Comparison of ENCODE assay signal across 8 mouse cellular contexts in the genomic region with DNA sequence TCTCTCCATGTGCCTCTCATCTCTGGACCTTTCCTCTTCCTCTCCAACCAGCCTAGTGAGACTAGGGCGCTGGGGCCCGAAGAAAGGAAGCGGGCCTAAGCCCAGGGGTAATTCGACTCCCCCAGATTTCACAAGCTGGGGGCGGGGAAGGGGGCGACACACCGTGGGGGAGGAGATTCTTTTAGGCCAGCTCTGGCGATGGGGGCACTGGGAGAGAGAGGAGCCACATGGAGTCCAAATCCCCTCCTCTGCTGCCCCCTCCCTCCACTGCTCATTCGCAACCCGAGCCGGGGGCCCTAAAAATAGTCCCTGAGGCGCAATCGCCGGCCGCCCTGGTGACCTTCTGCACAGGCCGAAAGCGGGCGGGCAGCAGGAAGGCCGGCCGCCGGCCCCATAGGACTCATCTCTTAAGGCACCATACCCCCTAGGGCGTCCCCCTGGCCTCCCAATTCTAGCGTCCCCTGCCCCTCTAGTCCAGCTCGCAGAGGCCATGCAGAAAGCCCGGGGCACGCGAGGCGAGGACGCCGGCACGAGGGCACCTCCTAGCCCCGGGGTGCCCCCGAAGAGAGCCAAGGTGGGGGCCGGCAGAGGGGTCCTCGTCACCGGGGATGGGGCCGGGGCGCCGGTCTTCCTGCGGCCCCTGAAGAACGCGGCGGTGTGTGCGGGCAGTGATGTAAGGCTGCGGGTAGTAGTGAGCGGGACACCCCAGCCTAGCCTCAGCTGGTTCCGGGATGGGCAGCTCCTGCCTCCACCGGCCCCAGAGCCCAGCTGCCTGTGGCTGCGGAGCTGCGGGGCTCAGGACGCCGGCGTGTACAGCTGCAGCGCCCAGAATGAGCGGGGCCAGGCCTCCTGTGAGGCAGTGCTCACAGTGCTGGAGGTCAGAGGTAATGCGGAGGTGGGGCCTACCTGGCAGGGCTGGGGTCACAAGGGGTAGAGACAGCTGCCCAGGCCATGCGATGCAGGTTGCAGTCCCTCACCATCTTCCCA. TPM values are rescaled to one million over a fixed set of nuclear protein-coding genes. Genes with fewer than 3 reads are reported as not detected.
A peak's percentile ranks its signal among the peaks of the same experiment; 100 is the strongest.
DNase-seq lines count a peak whose midpoint lies in the region; ATAC-seq lines count a peak whose summit lies in the region.

A gene (plus strand): TSS at position 348 of the 987 bp plus-strand sequence.

- H3K4me1 ChIP-seq in neural tube, embryonic 11.5 days (ENCODE audit: control insufficient read depth, insufficient read depth, low read length) = peaks cover 12% of the 10 kb centered on the region
- H3K4me1 ChIP-seq in forebrain, embryonic 10.5 days = peaks cover 27% of the 10 kb centered on the region
- peaks cover 39% of the 10 kb centered on the region for H3K4me1 ChIP-seq in heart, embryonic 16.5 days (ENCODE audit: control insufficient read depth, insufficient read depth, low read length)
- H3K4me1 ChIP-seq in stomach, embryonic 14.5 days (ENCODE audit: control insufficient read depth, insufficient read depth, low read length) = peaks cover 13% of the 10 kb centered on the region

- H3K27ac ChIP-seq in neural tube, embryonic 11.5 days (ENCODE audit: low read depth, low read length) = no peak within 1 kb of the TSS
- peak within 1 kb of the TSS; percentile 82 for H3K27ac ChIP-seq in forebrain, embryonic 10.5 days
- peak within 1 kb of the TSS; percentile 97 for H3K27ac ChIP-seq in heart, embryonic 16.5 days (ENCODE audit: low read length)
- no peak within 1 kb of the TSS for H3K27ac ChIP-seq in stomach, embryonic 14.5 days (ENCODE audit: low read length)

- peak within 1 kb of the TSS; percentile 51 for H3K4me2 ChIP-seq in neural tube, embryonic 11.5 days (ENCODE audit: low read depth)
- peak within 1 kb of the TSS; percentile 87 for H3K4me2 ChIP-seq in heart, embryonic 16.5 days (ENCODE audit: low read depth, low read length)
- peak within 1 kb of the TSS; percentile 46 for H3K4me2 ChIP-seq in stomach, embryonic 14.5 days (replicated peaks; ENCODE audit: low read depth, low read length)

- DNase-seq in neural tube, embryonic 11.5 days (ENCODE audit: low spot score) = peak; percentile 23
- no peak for DNase-seq in neural tube, embryonic 10.5 days (ENCODE audit: extremely low spot score, low spot score)
- DNase-seq in forebrain, embryonic 10.5 days (ENCODE audit: extremely low spot score, low spot score) = no peak
- no peak for DNase-seq in left cerebral cortex, postnatal 4 days
- no peak for DNase-seq in ovary, postnatal 36 days (ENCODE audit: low spot score)

- ATAC-seq in neural tube, embryonic 11.5 days (ENCODE audit: insufficient read depth, low FRiP score, low TSS enrichment) = no peak; the same call in 1 of the 2 replicates
- ATAC-seq in heart, embryonic 16.5 days (replicated peaks; ENCODE audit: extremely low read depth, insufficient read depth, low FRiP score) = peak; percentile 63
- peak; percentile 62; the same call in 1 of the 2 replicates for ATAC-seq in stomach, embryonic 14.5 days (ENCODE audit: insufficient number of reproducible peaks, insufficient read depth, low FRiP score, low read depth)
- no peak for ATAC-seq in cerebellum, adult (ENCODE audit: insufficient number of reproducible peaks, low FRiP score, low TSS enrichment)

- peaks cover 12% of the 10 kb centered on the region; the same call in 1 of the 2 replicates for H3K27me3 ChIP-seq in neural tube, embryonic 11.5 days (ENCODE audit: control insufficient read depth, insufficient read depth, low read length)
- peaks cover 73% of the 10 kb centered on the region for H3K27me3 ChIP-seq in forebrain, embryonic 10.5 days (ENCODE audit: poor library complexity, severe bottlenecking)
- peaks cover 15% of the 10 kb centered on the region for H3K27me3 ChIP-seq in heart, embryonic 16.5 days (ENCODE audit: control insufficient read depth, insufficient read depth, low read length)
- H3K27me3 ChIP-seq in stomach, embryonic 14.5 days (ENCODE audit: control insufficient read depth, insufficient read depth, low read length) = no peaks in the 10 kb centered on the region

- WGBS in neural tube, embryonic 11.5 days = 5% methylated on average over 56 of the region's 57 CpGs
- 6% methylated on average over 57 of the region's 57 CpGs for WGBS in forebrain, embryonic 10.5 days
- 6% methylated on average over 56 of the region's 57 CpGs for WGBS in heart, embryonic 16.5 days
- 9% methylated on average over 54 of the region's 57 CpGs for WGBS in stomach, embryonic 14.5 days

- peak within 1 kb of the TSS; percentile 8; the same call in 1 of the 2 replicates for H3K4me3 ChIP-seq in neural tube, embryonic 11.5 days (ENCODE audit: low read depth, low read length)
- peak within 1 kb of the TSS; percentile 49 for H3K4me3 ChIP-seq in forebrain, embryonic 10.5 days
- H3K4me3 ChIP-seq in heart, embryonic 16.5 days (ENCODE audit: low read length) = peak within 1 kb of the TSS; percentile 66
- peak within 1 kb of the TSS; percentile 10 for H3K4me3 ChIP-seq in stomach, embryonic 14.5 days (ENCODE audit: low read depth, low read length)

- intact Hi-C loops in left cerebral cortex, postnatal 4 days (cut with DNase I) = no loop called here

- H3K9ac ChIP-seq in neural tube, embryonic 11.5 days (ENCODE audit: low read length) = peak within 1 kb of the TSS; percentile 47
- peak within 1 kb of the TSS; percentile 97 for H3K9ac ChIP-seq in heart, embryonic 16.5 days (ENCODE audit: low read length)
- peak within 1 kb of the TSS; percentile 15 for H3K9ac ChIP-seq in stomach, embryonic 14.5 days (replicated peaks; ENCODE audit: low read depth, low read length)

- no peaks in the 10 kb centered on the region for H3K36me3 ChIP-seq in neural tube, embryonic 11.5 days (ENCODE audit: control insufficient read depth, insufficient read depth, low read length)
- no peaks in the 10 kb centered on the region for H3K36me3 ChIP-seq in forebrain, embryonic 10.5 days (replicated peaks)
- H3K36me3 ChIP-seq in heart, embryonic 16.5 days (ENCODE audit: control insufficient read depth, insufficient read depth) = no peaks in the 10 kb centered on the region
- no peaks in the 10 kb centered on the region for H3K36me3 ChIP-seq in stomach, embryonic 14.5 days (ENCODE audit: control insufficient read depth, insufficient read depth, low read length)

- H3K9me3 ChIP-seq in neural tube, embryonic 11.5 days (ENCODE audit: control insufficient read depth, low read length) = no peaks in the 10 kb centered on the region
- no peaks in the 10 kb centered on the region for H3K9me3 ChIP-seq in forebrain, embryonic 10.5 days
- no peaks in the 10 kb centered on the region for H3K9me3 ChIP-seq in heart, embryonic 16.5 days (replicated peaks; ENCODE audit: control insufficient read depth, low read length)
- no peaks in the 10 kb centered on the region for H3K9me3 ChIP-seq in stomach, embryonic 14.5 days (ENCODE audit: control insufficient read depth, low read depth, low read length)

RNA-seq across cellular contexts. Expression of the gene that starts here (rescaled TPM):
- 15.5 and 19.1 TPM in 2 replicates for polyA plus RNA-seq in neural tube, embryonic 11.5 days (2014; fragmentation: Nextera tagmentation; extraction: Ambion mirVana)
- polyA plus RNA-seq in forebrain, embryonic 10.5 days (2016; fragmentation: Nextera tagmentation; extraction: Ambion mirVana) = 23.2 and 29.3 TPM in 2 replicates
- polyA plus RNA-seq in heart, embryonic 16.5 days (2015; fragmentation: Nextera tagmentation; extraction: Ambion mirVana) = 41.1 and 46.4 TPM in 2 replicates
- 100 to 1,000 TPM; 131 to 143 TPM for total RNA-seq in left cerebral cortex, postnatal 4 days (2021)
- 53.8 and 54.9 TPM in 2 replicates for polyA plus RNA-seq in stomach, embryonic 14.5 days (2014; fragmentation: Nextera tagmentation; extraction: Ambion mirVana)

Comparison
In these comparisons a context has a peak if more than half of its experiments do, and no peak if none do; other contexts are left out.
1. ATAC-seq: peak in heart, embryonic 16.5 days (single experiment) and stomach, embryonic 14.5 days (single experiment); none in neural tube, embryonic 11.5 days (single experiment) and cerebellum, adult (single experiment).
2. H3K27ac ChIP-seq: peak in forebrain, embryonic 10.5 days (single experiment) and heart, embryonic 16.5 days (single experiment); none in neural tube, embryonic 11.5 days (single experiment) and stomach, embryonic 14.5 days (single experiment).
3. H3K4me3 ChIP-seq: peak in every context shown above with its lines; median percentile 66 in heart, embryonic 16.5 days; 49 in forebrain, embryonic 10.5 days; 10 in stomach, embryonic 14.5 days; 8 in neural tube, embryonic 11.5 days.
4. H3K9ac ChIP-seq: peak in every context shown above with its lines; median percentile 97 in heart, embryonic 16.5 days; 47 in neural tube, embryonic 11.5 days; 15 in stomach, embryonic 14.5 days.
5. Peak in every context shown above with its lines, with median percentiles within 50 percentile points of each other: H3K4me2 ChIP-seq.